Mouse (Mus musculus): ENCODE data around the gene Sgms2.

- TF ChIP-seq CTCF (IDR thresholded peaks at IDR 0.05; ENCODE audit: borderline replicate concordance, control insufficient read depth, extremely low read depth, insufficient read depth, low read length, poor library complexity) (no peak), POLR2A (IDR thresholded peaks at IDR 0.05; ENCODE audit: control insufficient read depth, extremely low read depth, insufficient read depth, low read length, poor library complexity) (no peak)
Measured at GRCm38 (mm10) chr3:131296893-131297292, 194.3 kb downstream of the Sgms2 start.
